Mouse (Mus musculus) midbrain, embryonic 15.5 days (tissue): ENCODE data around the gene Sidt2. TPM values are rescaled to one million over a fixed set of nuclear protein-coding genes. Genes with fewer than 3 reads are reported as not detected.

Experiments used
- ATAC-seq: fragments of 200-750 bp; cut with Nextera tagmentation; replicated peaks from 2 replicates; pipeline ENCODE4 v1.8.0; 2017; ENCODE audit warnings: moderate TSS enrichment
- H3K27ac ChIP-seq: fragments of 300-500 bp; sonication (generic); 2 replicates; pipeline ENCODE4 v1.5.1; 2015; ENCODE audit warnings: mild to moderate bottlenecking, inconsistent platforms
- H3K27me3 ChIP-seq: fragments of 300-500 bp; sonication (generic); replicated peaks from 2 replicates; pipeline ENCODE4 v1.6.1; 2015; ENCODE audit warnings: inconsistent platforms
- H3K36me3 ChIP-seq: fragments of 300-500 bp; sonication (generic); replicated peaks from 2 replicates; pipeline ENCODE4 v1.6.1; 2015; ENCODE audit warnings: inconsistent platforms
- H3K4me1 ChIP-seq: fragments of 300-500 bp; sonication (generic); 2 replicates; pipeline ENCODE4 v1.6.1; 2015; ENCODE audit warnings: inconsistent platforms
- H3K4me2 ChIP-seq: fragments of 300-500 bp; sonication (generic); 2 replicates; pipeline ENCODE4 v1.6.1; 2015; ENCODE audit warnings: inconsistent platforms, mild to moderate bottlenecking, moderate library complexity
- H3K4me3 ChIP-seq: fragments of 300-500 bp; sonication (generic); 2 replicates; pipeline ENCODE4 v1.5.1; 2015; ENCODE audit warnings: mild to moderate bottlenecking, inconsistent platforms
- H3K9ac ChIP-seq: fragments of 300-500 bp; sonication (generic); 2 replicates; pipeline ENCODE4 v1.6.1; 2015; ENCODE audit warnings: mild to moderate bottlenecking, inconsistent platforms
- H3K9me3 ChIP-seq: fragments of 300-500 bp; sonication (generic); 2 replicates; pipeline ENCODE4 v1.6.1; 2016; ENCODE audit warnings: inconsistent platforms
- WGBS: fragments of 180-500 bp; shearing (Covaris S2); methylation state at CpG from one replicate; pipeline ENCODE4 v1.1.7; 2015; ENCODE audit warnings: mixed read lengths; 5-methylcytosine and 5-hydroxymethylcytosine counted together
- polyA plus RNA-seq: library from polyadenylated mRNA; unstranded; fragments of >200 nt; fragmentation: Nextera tagmentation; extraction: Ambion mirVana; gene quantifications from 2 replicates; pipeline ENCODE4 v1.2.1, GENCODE M21; 2015

Sidt2 gene
- polyA plus RNA-seq, 1 experiment from 2014 or later, result 51.9 TPM

GRCm38 (mm10) chr9:45944506-45945400, 10.3 kb downstream of the Sidt2 start:
- WGBS, result 90% methylated on average over 13 of the region's 13 CpGs
- Histone ChIP-seq H3K4me2 (no peak overlapping the region), H3K27ac (no peak overlapping the region), H3K9me3 (no peaks in the 10 kb centered on the region), H3K4me3 (no peak overlapping the region), H3K9ac (no peak overlapping the region), H3K4me1 (no peaks in the 10 kb centered on the region), H3K27me3 (no peaks in the 10 kb centered on the region), H3K36me3 (peaks cover 39% of the 10 kb centered on the region)
- no peak for ATAC-seq

- Histone ChIP-seq H3K4me1 (no peaks in the 10 kb centered on the region), H3K9ac (no peak overlapping the region), H3K27ac (no peak overlapping the region), H3K4me3 (no peak overlapping the region), H3K4me2 (no peak overlapping the region), H3K9me3 (no peaks in the 10 kb centered on the region), H3K27me3 (no peaks in the 10 kb centered on the region), H3K36me3 (peaks cover 32% of the 10 kb centered on the region)
- 90% methylated on average over 8 of the region's 8 CpGs for WGBS
- no peak for ATAC-seq
Measured at GRCm38 (mm10) chr9:45943628-45944505, 11.2 kb downstream of the Sidt2 start.

- no peak for ATAC-seq
- peaks cover 26% of the 10 kb centered on the region for H3K36me3 ChIP-seq
- 96% methylated on average over 8 of the region's 8 CpGs for WGBS
- no peak overlapping the region for H3K4me3 ChIP-seq
- no peaks in the 10 kb centered on the region for H3K27me3 ChIP-seq
- no peak overlapping the region for H3K4me2 ChIP-seq
- H3K4me1 ChIP-seq, result no peaks in the 10 kb centered on the region
- H3K27ac ChIP-seq, result no peak overlapping the region
- no peaks in the 10 kb centered on the region for H3K9me3 ChIP-seq
- no peak overlapping the region for H3K9ac ChIP-seq
Measured at GRCm38 (mm10) chr9:45942916-45943315, 12.1 kb downstream of the Sidt2 start.

- Histone ChIP-seq H3K4me3 (no peak overlapping the region), H3K9ac (no peak overlapping the region), H3K27ac (no peak overlapping the region), H3K4me1 (no peaks in the 10 kb centered on the region), H3K9me3 (no peaks in the 10 kb centered on the region), H3K27me3 (no peaks in the 10 kb centered on the region), H3K36me3 (peaks cover 22% of the 10 kb centered on the region), H3K4me2 (no peak overlapping the region)
- ATAC-seq, result no peak
- WGBS, result 94% methylated on average over 16 of the region's 16 CpGs
Measured at GRCm38 (mm10) chr9:45942464-45942863, 12.6 kb downstream of the Sidt2 start.

GRCm38 (mm10) chr9:45941329-45941888, 13.6 kb downstream of the Sidt2 start:
- no peaks in the 10 kb centered on the region for H3K9me3 ChIP-seq
- H3K27me3 ChIP-seq, result no peaks in the 10 kb centered on the region
- H3K9ac ChIP-seq, result no peak overlapping the region
- peaks cover 16% of the 10 kb centered on the region for H3K36me3 ChIP-seq
- WGBS, result 65% methylated on average over 18 of the region's 18 CpGs
- H3K4me3 ChIP-seq, result no peak overlapping the region
- H3K4me1 ChIP-seq, result no peaks in the 10 kb centered on the region
- ATAC-seq, result no peak
- no peak overlapping the region for H3K4me2 ChIP-seq
- no peak overlapping the region for H3K27ac ChIP-seq

GRCm38 (mm10) chr9:45939794-45940193, 15.3 kb downstream of the Sidt2 start:
- ATAC-seq, result no peak
- no peak overlapping the region for H3K4me2 ChIP-seq
- no peak overlapping the region for H3K9ac ChIP-seq
- H3K27ac ChIP-seq, result no peak overlapping the region
- no peak overlapping the region for H3K4me3 ChIP-seq
- H3K4me1 ChIP-seq, result peaks cover 5% of the 10 kb centered on the region
- H3K27me3 ChIP-seq, result no peaks in the 10 kb centered on the region
- WGBS, result 93% methylated on average over 6 of the region's 6 CpGs
- H3K36me3 ChIP-seq, result peaks cover 7% of the 10 kb centered on the region
- no peaks in the 10 kb centered on the region for H3K9me3 ChIP-seq

- Histone ChIP-seq H3K4me2 (no peak overlapping the region), H3K4me3 (no peak overlapping the region), H3K27ac (no peak overlapping the region), H3K9me3 (no peaks in the 10 kb centered on the region), H3K9ac (no peak overlapping the region), H3K27me3 (no peaks in the 10 kb centered on the region), H3K4me1 (peaks cover 5% of the 10 kb centered on the region), H3K36me3 (peaks cover 7% of the 10 kb centered on the region)
- WGBS, result 90% methylated on average over 15 of the region's 15 CpGs
- ATAC-seq, result no peak
Measured at GRCm38 (mm10) chr9:45938952-45939637, 16.0 kb downstream of the Sidt2 start.

GRCm38 (mm10) chr9:45938088-45938487, 17.0 kb downstream of the Sidt2 start:
- Histone ChIP-seq H3K4me1 (peaks cover 5% of the 10 kb centered on the region), H3K9ac (no peak overlapping the region), H3K4me3 (no peak overlapping the region), H3K4me2 (no peak overlapping the region), H3K36me3 (peaks cover 7% of the 10 kb centered on the region), H3K9me3 (no peaks in the 10 kb centered on the region), H3K27me3 (no peaks in the 10 kb centered on the region), H3K27ac (no peak overlapping the region)
- WGBS, result 90% methylated on average over 8 of the region's 8 CpGs
- ATAC-seq, result no peak

- Histone ChIP-seq H3K27me3 (no peaks in the 10 kb centered on the region), H3K9me3 (no peaks in the 10 kb centered on the region), H3K4me3 (no peak overlapping the region), H3K27ac (no peak overlapping the region), H3K4me2 (no peak overlapping the region), H3K4me1 (peaks cover 5% of the 10 kb centered on the region), H3K9ac (no peak overlapping the region), H3K36me3 (no peaks in the 10 kb centered on the region; the same call in 1 of the 2 replicates)
- WGBS, result 24% methylated on average over 3 of the region's 3 CpGs
- no peak for ATAC-seq
Measured at GRCm38 (mm10) chr9:45936883-45937282, 18.2 kb downstream of the Sidt2 start.

GRCm38 (mm10) chr9:45935628-45936210, 19.3 kb downstream of the Sidt2 start, which contains the start of gene Tagln:
Gene Tagln (minus strand): TSS chr9:45936058.
- Histone ChIP-seq H3K4me3 (no peak within 1 kb of the TSS), H3K9me3 (no peaks in the 10 kb centered on the region), H3K27ac (no peak within 1 kb of the TSS), H3K9ac (no peak within 1 kb of the TSS), H3K4me1 (peaks cover 5% of the 10 kb centered on the region), H3K4me2 (peak within 1 kb of the TSS; percentile 27), H3K27me3 (no peaks in the 10 kb centered on the region), H3K36me3 (peaks cover 8% of the 10 kb centered on the region; the same call in 1 of the 2 replicates)
- no peak for ATAC-seq
- 10% methylated on average over 21 of the region's 21 CpGs for WGBS

GRCm38 (mm10) chr9:45932571-45933415, 22.3 kb downstream of the Sidt2 start:
- Histone ChIP-seq H3K4me2 (no peak overlapping the region), H3K9ac (no peak overlapping the region), H3K4me3 (no peak overlapping the region), H3K4me1 (peaks cover 5% of the 10 kb centered on the region), H3K9me3 (no peaks in the 10 kb centered on the region), H3K36me3 (peaks cover 27% of the 10 kb centered on the region; the same call in 1 of the 2 replicates), H3K27me3 (no peaks in the 10 kb centered on the region), H3K27ac (no peak overlapping the region)
- WGBS, result 85% methylated on average over 11 of the region's 11 CpGs
- ATAC-seq, result no peak
